Mouse (Mus musculus) stomach, adult 2 months (tissue): Measurements from ENCODE around the gene Nwd1. TPM values are rescaled to one million over a fixed set of nuclear protein-coding genes. Genes with fewer than 3 reads are reported as not detected.

Source experiments
- polyA plus RNA-seq: library from polyadenylated mRNA; depleted of rRNA; stranded (reverse); fragments of >200 nt; gene quantifications from 2 replicates; pipeline ENCODE4 v1.2.3, GENCODE M21; 2012; rRNA removed

Nwd1 gene
- polyA plus RNA-seq: 0.03 TPM in 1 of 2 replicates, not detected in the other

DNA sequence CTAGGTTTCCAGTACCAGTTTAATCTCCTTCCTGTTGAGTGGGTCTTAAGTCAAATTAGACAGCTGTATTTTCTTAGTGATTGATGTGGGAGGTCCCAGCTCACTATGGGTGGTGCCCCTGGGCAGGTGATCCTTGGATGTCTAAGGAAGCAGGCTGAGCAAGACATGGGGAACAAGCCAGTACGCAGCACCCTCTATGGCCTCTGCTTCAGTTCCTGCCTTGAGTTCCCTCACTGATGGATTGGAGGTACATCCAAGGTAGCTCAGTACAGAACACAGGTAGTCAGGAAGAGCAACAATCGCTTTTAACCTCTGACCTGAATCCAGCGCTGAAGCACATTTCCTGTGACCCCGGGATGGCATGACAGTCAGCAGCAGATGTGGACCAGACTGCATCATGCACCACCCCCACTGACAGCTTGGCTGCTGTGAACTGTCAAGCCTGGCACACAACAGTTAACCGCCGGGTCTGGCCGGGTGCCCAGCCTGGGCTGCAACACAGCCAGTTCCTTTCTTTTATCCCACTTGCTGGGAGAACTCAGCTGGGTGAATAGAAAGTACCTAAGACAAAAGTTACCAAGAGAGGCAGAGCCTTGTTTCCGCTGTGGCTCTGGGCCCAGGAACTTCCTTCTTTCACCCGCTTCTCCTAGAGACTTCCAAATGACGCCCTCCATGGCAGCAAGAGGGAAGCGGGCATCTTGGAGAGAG is at the start of gene Nwd1:
Gene Nwd1 (plus strand): TSS at position 652 of the 708 bp plus-strand sequence.

DNA sequence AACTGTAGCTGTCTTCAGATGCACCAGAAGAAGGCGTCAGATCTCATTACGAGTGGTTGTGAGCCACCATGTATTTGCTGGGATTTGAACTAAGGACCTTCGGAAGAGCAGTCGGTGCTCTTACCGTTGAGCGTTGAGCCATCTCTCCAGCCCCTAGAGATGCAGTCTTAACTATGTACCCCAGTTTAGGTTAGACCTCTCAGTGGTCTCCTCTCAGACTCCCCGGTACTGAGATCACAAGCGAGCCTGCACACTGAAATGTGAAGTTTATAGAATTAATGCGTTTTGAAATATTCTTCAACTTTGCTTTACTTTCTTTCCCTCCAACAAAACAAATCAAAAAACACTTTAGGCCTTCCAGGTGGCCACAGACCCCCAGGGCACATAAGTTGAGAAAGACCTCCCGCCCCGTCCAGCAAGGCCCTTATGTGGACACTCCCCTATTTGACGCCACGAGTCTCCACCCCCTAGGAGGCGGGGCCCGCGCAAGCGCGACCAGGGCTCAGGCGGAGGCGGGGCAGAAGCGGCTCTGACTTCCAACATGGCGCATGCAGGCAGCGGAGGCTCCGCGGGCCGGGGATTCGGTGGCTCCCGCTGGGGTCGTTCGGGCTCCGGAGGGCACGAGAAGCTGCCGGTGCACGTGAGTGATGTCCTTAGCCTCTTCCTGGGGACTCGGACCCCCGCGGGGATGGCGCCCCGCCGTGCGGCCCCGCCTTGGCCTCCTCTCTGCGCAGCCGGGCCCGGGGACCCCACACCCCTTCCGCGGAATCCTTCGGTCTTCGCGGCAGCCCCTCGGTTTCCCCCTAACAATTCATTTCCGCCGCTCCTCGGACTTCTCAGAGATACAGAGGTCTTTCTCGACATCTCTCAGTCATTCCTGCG is 76.5 kb downstream of the Nwd1 start, which contains the start of gene Sin3b:
Gene Sin3b (plus strand): TSS at position 517 of the 882 bp plus-strand sequence.

DNA sequence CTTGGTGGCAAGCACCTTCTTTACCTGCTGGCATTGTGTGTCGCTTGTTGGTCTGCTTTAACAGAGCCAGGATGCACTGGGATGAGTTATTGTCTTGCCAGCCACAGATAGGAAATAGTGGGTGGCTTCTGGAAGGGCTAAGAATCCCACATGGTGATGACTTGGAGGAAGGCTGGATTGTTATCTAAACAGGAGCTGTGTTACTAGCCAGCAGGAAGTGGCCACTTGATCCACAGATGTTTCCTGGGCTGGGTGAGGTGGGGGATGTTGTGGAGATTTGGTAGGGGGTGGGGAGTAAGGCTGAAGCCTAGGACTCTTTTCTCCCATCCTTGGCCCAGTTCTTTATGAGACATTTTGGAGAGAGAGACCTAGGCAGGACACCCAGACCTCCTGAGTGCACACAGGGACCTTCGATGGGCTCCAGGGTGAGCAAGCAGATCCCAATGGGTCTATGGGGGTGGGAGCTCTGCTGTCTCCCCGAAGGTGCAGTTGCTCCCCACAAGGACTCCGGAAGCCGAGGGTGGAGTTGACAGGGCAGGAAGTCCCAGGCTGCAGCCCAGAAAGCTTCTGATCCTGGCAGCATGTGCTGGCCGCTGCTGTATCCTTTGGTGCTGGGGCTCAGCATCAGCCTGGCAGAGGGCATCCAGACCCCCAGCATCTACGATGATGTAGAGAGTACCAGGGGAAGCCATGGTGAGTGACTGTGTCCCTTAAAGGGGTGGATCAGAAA is 115.0 kb downstream of the Nwd1 start, which contains the start of gene F2rl3:
Gene F2rl3 (plus strand): TSS at position 559 of the 730 bp plus-strand sequence.

Other genes starting within 250 kb of the Nwd1 start
- gene Eps15l1, start 225.3 kb upstream of the Nwd1 start, polyA plus RNA-seq: 10.4 and 13.6 TPM in 2 replicates
- gene Calr3, start 202.8 kb upstream of the Nwd1 start, polyA plus RNA-seq: not detected in 2 replicates
- gene 1700030K09Rik, start 202.8 kb upstream of the Nwd1 start, polyA plus RNA-seq: 2.2 and 2.8 TPM in 2 replicates
- gene Cherp, start 171.5 kb upstream of the Nwd1 start, polyA plus RNA-seq: 18.8 and 22.3 TPM in 2 replicates
- 27.9 and 31.7 TPM in 2 replicates for gene Slc35e1, start 154.1 kb upstream of the Nwd1 start, polyA plus RNA-seq
- gene Med26, start 98.4 kb upstream of the Nwd1 start, polyA plus RNA-seq: 5.9 and 6.6 TPM in 2 replicates
- 13.7 and 17.9 TPM in 2 replicates for gene Smim7, start 75.6 kb upstream of the Nwd1 start, polyA plus RNA-seq
- 23.7 and 28.3 TPM in 2 replicates for gene Tmem38a, start 74.7 kb upstream of the Nwd1 start, polyA plus RNA-seq
- 45.4 and 47.6 TPM in 2 replicates for gene Sin3b, start 76.6 kb downstream of the Nwd1 start, polyA plus RNA-seq
- 3.5 and 3.7 TPM in 2 replicates for gene F2rl3, start 115.2 kb downstream of the Nwd1 start, polyA plus RNA-seq